ENCODE assay signal across 8 mouse cellular contexts in genomic region chr9:78038755-78039489, GRCm38 (mm10). TPM values are rescaled to one million over a fixed set of nuclear protein-coding genes. Genes with fewer than 3 reads are reported as not detected.
DNase-seq lines count a peak whose midpoint lies in the region; ATAC-seq lines count a peak whose summit lies in the region.

No protein-coding gene starts in this region.

- peak overlapping the region; percentile 46 for H3K4me3 ChIP-seq in megakaryocyte, embryonic 14.5 days (replicated peaks)

- H3K36me3 ChIP-seq in megakaryocyte, embryonic 14.5 days (replicated peaks; ENCODE audit: low read length): no peaks in the 10 kb centered on the region

- DNase-seq in cerebellum, postnatal 4 days (ENCODE audit: low spot score in 2 of 2): peak; percentile 61 to 75
- peak; percentile 80 for DNase-seq in gastrocnemius, postnatal 10 days
- peak; percentile 76 for DNase-seq in hindlimb bud, embryonic 11.5 days (ENCODE audit: extremely low spot score, low read depth, low spot score)
- peak; percentile 74 to 79 for DNase-seq in left cerebral cortex, adult 18-20 months (ENCODE audit: low spot score in 2 of 2)
- DNase-seq in right cerebral cortex, postnatal 10 days (ENCODE audit: low spot score in 2 of 2): peak; percentile 84 to 87
- DNase-seq in urinary bladder, postnatal 14 days (ENCODE audit: low spot score): peak; percentile 77

- peak; percentile 88 for ATAC-seq in activated CD4-positive, CD25-positive, alpha-beta regulatory T cell, adult 4 months

- no peaks in the 10 kb centered on the region for H3K9me3 ChIP-seq in megakaryocyte, embryonic 14.5 days

- H3K27me3 ChIP-seq in megakaryocyte, embryonic 14.5 days (replicated peaks): peaks cover 30% of the 10 kb centered on the region

- H3K4me1 ChIP-seq in megakaryocyte, embryonic 14.5 days: peaks cover 13% of the 10 kb centered on the region

RNA-seq across cellular contexts. Expression of gene Gcm1, which starts 12.8 kb away (rescaled TPM):
- polyA plus RNA-seq in activated CD4-positive, CD25-positive, alpha-beta regulatory T cell, adult 4 months (2017; shearing (Covaris generic)): under 1 TPM in 1 of 2 experiments, not detected in 1; 0.21 TPM
- total RNA-seq in gastrocnemius, postnatal 10 days (2021): not detected
- not detected for total RNA-seq in left cerebral cortex, adult 18-20 months (2021)
- polyA plus RNA-seq in megakaryocyte, embryonic 14.5 days (2012; ENCODE audit: insufficient read depth, low replicate concordance): not detected in 2 replicates

Comparison
In these comparisons a context has a peak if more than half of its experiments do, and no peak if none do; other contexts are left out.
1. Peak in every context shown above with its lines: DNase-seq, ATAC-seq and H3K4me3 ChIP-seq.